Mouse (Mus musculus) G1E (cell line): Measurements from ENCODE around the gene 5430402E10Rik. TPM values are rescaled to one million over a fixed set of nuclear protein-coding genes. Genes with fewer than 3 reads are reported as not detected.
"Not testable (repeated sequence)": the region's sequence is repeated elsewhere in the genome, so short reads cannot be mapped to it uniquely, and the experiment has no call there.

Source experiments
- ATAC-seq: 2 replicates; pipeline ENCODE4 v1.8.0; 2016; ENCODE audit warnings: mild to moderate bottlenecking; ENCODE audit not compliant: insufficient number of reproducible peaks, poor library complexity, low FRiP score, severe bottlenecking; ENCODE audit errors: extremely low read depth
- DNase-seq: peaks from one replicate; pipeline ENCODE4 v3.0.0; 2012; ENCODE audit warnings: low spot score
- H3K27me3 ChIP-seq: 2 replicates; pipeline ENCODE4 v1.6.1; 2012; ENCODE audit warnings: mild to moderate bottlenecking, low read length, inconsistent platforms; ENCODE audit not compliant: insufficient read depth
- H3K36me3 ChIP-seq: replicated peaks from 2 replicates; pipeline ENCODE3; 2012; ENCODE audit warnings: mild to moderate bottlenecking, inconsistent platforms
- H3K4me1 ChIP-seq: 2 replicates; pipeline ENCODE4 v1.6.1; 2012; ENCODE audit warnings: low read depth, low read length, inconsistent platforms, mixed read lengths; ENCODE audit not compliant: insufficient read depth
- H3K4me3 ChIP-seq: 2 replicates; pipeline ENCODE4 v1.5.1; 2012; ENCODE audit warnings: low read depth, mild to moderate bottlenecking, inconsistent platforms, low read length, moderate library complexity, mixed read lengths
- H3K9me3 ChIP-seq: replicated peaks from 2 replicates; pipeline ENCODE4 v1.6.1; 2012; ENCODE audit warnings: inconsistent platforms
- polyA plus RNA-seq: library from polyadenylated mRNA; stranded (reverse); fragments of >175 nt; gene quantifications from 2 replicates; pipeline ENCODE4 v1.2.3, GENCODE M21; 2012
- total RNA-seq, 2 experiments: library from RNA; stranded (forward) in 1 of 2; stranded (reverse) in 1 of 2; fragments of 200-1000 nt in 1 of 2; fragments of >200 nt in 1 of 2; fragmentation: Nextera tagmentation in 1 of 2; gene quantifications; 2 replicates each; pipeline ENCODE4 v1.2.3; 2014 to 2017

The 5430402E10Rik gene
- not detected in 2 replicates for total RNA-seq (2014; fragmentation: Nextera tagmentation)
- not detected in 2 replicates for total RNA-seq (2017)
- polyA plus RNA-seq = not detected in 2 replicates

DNA sequence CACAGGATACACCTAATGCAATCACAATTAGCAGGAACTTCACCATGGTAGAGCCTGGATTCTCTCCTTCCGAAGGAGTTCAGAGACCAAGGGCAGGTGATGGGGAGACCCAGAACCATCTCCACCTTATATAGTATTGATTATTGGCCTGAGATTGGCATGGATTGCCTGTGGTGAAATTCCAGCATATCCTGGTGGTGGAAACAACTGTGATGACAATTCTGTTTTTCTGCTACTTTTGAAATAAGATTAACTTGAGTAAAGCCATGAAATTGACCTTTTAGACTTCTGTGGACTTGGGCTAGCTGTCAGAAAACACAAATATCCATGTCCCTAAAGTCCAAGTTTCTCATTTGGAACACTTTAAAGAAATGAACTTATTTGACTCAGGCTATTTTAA, at the start of gene 5430402E10Rik:
Gene 5430402E10Rik (minus strand): TSS at position 101 of the 400 bp plus-strand sequence.
- H3K36me3 ChIP-seq, H3K4me3 ChIP-seq, H3K9me3 ChIP-seq, H3K27me3 ChIP-seq, ATAC-seq, DNase-seq, H3K4me1 ChIP-seq: not testable (repeated sequence)

DNA sequence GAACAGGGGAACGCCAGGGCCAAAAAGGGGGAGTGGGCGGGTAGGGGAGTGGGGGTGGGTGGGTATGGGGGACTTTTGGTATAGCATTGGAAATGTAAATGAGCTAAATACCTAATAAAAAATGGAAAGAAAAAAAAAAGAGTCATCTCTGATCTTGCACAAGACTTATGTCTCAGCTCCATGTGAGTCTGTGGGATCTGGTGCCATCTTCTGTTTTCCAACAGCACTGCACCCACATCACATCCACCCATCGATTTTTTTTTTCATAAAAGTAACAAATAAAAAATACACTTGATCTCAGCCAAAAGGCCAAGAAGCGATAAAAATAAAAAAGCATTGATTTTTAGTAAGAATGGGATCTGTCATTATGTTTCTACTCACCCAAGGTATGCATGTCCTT, 44.8 kb downstream of the 5430402E10Rik start:
- not testable (repeated sequence) for H3K4me3 ChIP-seq, DNase-seq, H3K27me3 ChIP-seq, H3K9me3 ChIP-seq, H3K4me1 ChIP-seq, ATAC-seq, H3K36me3 ChIP-seq

Other genes with a start within 250 kb of the 5430402E10Rik start
- 21.4 and 22.4 TPM in 2 replicates for gene Prkx, start 128.8 kb downstream of the 5430402E10Rik start, total RNA-seq (2014; fragmentation: Nextera tagmentation)
- gene Prkx, start 128.8 kb downstream of the 5430402E10Rik start, total RNA-seq (2017) = 11.7 and 11.8 TPM in 2 replicates
- gene Prkx, start 128.8 kb downstream of the 5430402E10Rik start, polyA plus RNA-seq = 8.3 and 9.6 TPM in 2 replicates
- not detected in 2 replicates for gene Pbsn, start 71.4 kb downstream of the 5430402E10Rik start, total RNA-seq (2014; fragmentation: Nextera tagmentation)
- gene Pbsn, start 71.4 kb downstream of the 5430402E10Rik start, total RNA-seq (2017) = not detected in 2 replicates
- not detected in 2 replicates for gene Pbsn, start 71.4 kb downstream of the 5430402E10Rik start, polyA plus RNA-seq
- not detected in 2 replicates for gene Gm14744, start 60.3 kb downstream of the 5430402E10Rik start, total RNA-seq (2014; fragmentation: Nextera tagmentation)
- not detected in 2 replicates for gene Gm14744, start 60.3 kb downstream of the 5430402E10Rik start, total RNA-seq (2017)
- not detected in 2 replicates for gene Gm14744, start 60.3 kb downstream of the 5430402E10Rik start, polyA plus RNA-seq
- not detected in 2 replicates for gene Obp1a, start 166.3 kb upstream of the 5430402E10Rik start, total RNA-seq (2014; fragmentation: Nextera tagmentation)
- not detected in 2 replicates for gene Obp1a, start 166.3 kb upstream of the 5430402E10Rik start, total RNA-seq (2017)
- gene Obp1a, start 166.3 kb upstream of the 5430402E10Rik start, polyA plus RNA-seq = not detected in 2 replicates
- not detected in 2 replicates for gene Gm5938, start 200.4 kb upstream of the 5430402E10Rik start, total RNA-seq (2014; fragmentation: Nextera tagmentation)
- not detected in 2 replicates for gene Gm5938, start 200.4 kb upstream of the 5430402E10Rik start, total RNA-seq (2017)
- not detected in 2 replicates for gene Gm5938, start 200.4 kb upstream of the 5430402E10Rik start, polyA plus RNA-seq